Mouse (Mus musculus) cerebellum, adult 8-10 months (tissue): ENCODE results near the gene Afap1.

Source experiments
- DNase-seq: peaks from one replicate; pipeline ENCODE4 v3.0.0; 2022

Gene Afap1

GRCm38 (mm10) chr5:35893093-35893804 lies at the start of gene Afap1:
Gene Afap1, plus strand, starts transcription at chr5:35893319.
- DNase-seq, result peak; percentile 99

GRCm38 (mm10) chr5:35851485-35851884 lies 41.6 kb upstream of the Afap1 start:
- DNase-seq, result no peak

GRCm38 (mm10) chr5:35853463-35853862 lies 39.7 kb upstream of the Afap1 start:
- DNase-seq, result no peak

GRCm38 (mm10) chr5:35856245-35856644 lies 36.9 kb upstream of the Afap1 start:
- peak; percentile 16 for DNase-seq

GRCm38 (mm10) chr5:35858069-35858468 lies 35.0 kb upstream of the Afap1 start:
- peak; percentile 66 for DNase-seq

GRCm38 (mm10) chr5:35861456-35861855 lies 31.7 kb upstream of the Afap1 start:
- DNase-seq, result no peak

GRCm38 (mm10) chr5:35869973-35870372 lies 23.1 kb upstream of the Afap1 start:
- no peak for DNase-seq

GRCm38 (mm10) chr5:35870408-35871012 lies 22.6 kb upstream of the Afap1 start:
- DNase-seq, result peak; percentile 62

GRCm38 (mm10) chr5:35873382-35873781 lies 19.7 kb upstream of the Afap1 start:
- no peak for DNase-seq

GRCm38 (mm10) chr5:35876236-35876635 lies 16.9 kb upstream of the Afap1 start:
- DNase-seq, result no peak

GRCm38 (mm10) chr5:35879199-35879598 lies 13.9 kb upstream of the Afap1 start:
- no peak for DNase-seq

GRCm38 (mm10) chr5:35882391-35882790 lies 10.7 kb upstream of the Afap1 start:
- DNase-seq, result no peak

- peak; percentile 37 for DNase-seq
Observed at GRCm38 (mm10) chr5:35884262-35884661, 8.9 kb upstream of the Afap1 start.

- DNase-seq, result no peak
Observed at GRCm38 (mm10) chr5:35884689-35885088, 8.4 kb upstream of the Afap1 start.

- no peak for DNase-seq
Observed at GRCm38 (mm10) chr5:35888959-35889358, 4.2 kb upstream of the Afap1 start.

GRCm38 (mm10) chr5:35889641-35890040 lies 3.5 kb upstream of the Afap1 start:
- DNase-seq, result no peak

GRCm38 (mm10) chr5:35890985-35891730 lies 2.0 kb upstream of the Afap1 start:
- no peak for DNase-seq

- no peak for DNase-seq
Observed at GRCm38 (mm10) chr5:35892363-35892762, 756 bp upstream of the Afap1 start.

- peak; percentile 69 for DNase-seq
Observed at GRCm38 (mm10) chr5:35893805-35894260, 714 bp downstream of the Afap1 start.

- no peak for DNase-seq
Observed at GRCm38 (mm10) chr5:35894295-35895047, 1.4 kb downstream of the Afap1 start.

GRCm38 (mm10) chr5:35895926-35896325 lies 2.8 kb downstream of the Afap1 start:
- DNase-seq, result no peak

GRCm38 (mm10) chr5:35896556-35896955 lies 3.4 kb downstream of the Afap1 start:
- DNase-seq, result no peak

- DNase-seq, result no peak
Observed at GRCm38 (mm10) chr5:35897147-35897546, 4.0 kb downstream of the Afap1 start.
